Mouse (Mus musculus) CH12.LX (cell line): Measurements from ENCODE around the gene Zc3h18. TPM values are rescaled to one million over a fixed set of nuclear protein-coding genes. Genes with fewer than 3 reads are reported as not detected.

Source experiments
- DNase-seq: peaks from one replicate; pipeline ENCODE4 v3.0.0-alpha.2; 2013; ENCODE audit errors: extremely low read depth
- H3K27ac ChIP-seq: 2 replicates; pipeline ENCODE4 v1.5.1; 2012; ENCODE audit warnings: low read depth, mild to moderate bottlenecking, control low read depth, moderate library complexity; ENCODE audit not compliant: insufficient read depth
- H3K27me3 ChIP-seq: replicated peaks from 2 replicates; pipeline ENCODE3; 2012; ENCODE audit warnings: inconsistent platforms
- H3K36me3 ChIP-seq, 2 experiments: replicated peaks in 1 of 2; 2 replicates each; pipeline versions ENCODE3 to v1.6.1; 2012; ENCODE audit warnings: inconsistent platforms in 1 of 2, low read length in 1 of 2, mild to moderate bottlenecking in 1 of 2, mixed read lengths in 1 of 2, moderate library complexity in 1 of 2; ENCODE audit not compliant: control insufficient read depth in 1 of 2, insufficient read depth in 1 of 2
- H3K4me1 ChIP-seq, 2 experiments: 2 replicates each; pipeline ENCODE4 v1.6.1; 2012; ENCODE audit warnings: inconsistent platforms in 1 of 2, moderate library complexity in 1 of 2; ENCODE audit not compliant: insufficient read depth in 2 of 2, control insufficient read depth in 1 of 2
- H3K4me2 ChIP-seq: 2 replicates; pipeline ENCODE4 v1.6.1; 2012; ENCODE audit warnings: low read depth, mild to moderate bottlenecking, control low read depth; ENCODE audit not compliant: poor library complexity, insufficient read depth, severe bottlenecking
- H3K4me3 ChIP-seq, 3 experiments: fragments of 150-350 bp in 1 of 3; sonication (generic) in 1 of 3; replicated peaks in 1 of 3; 2 replicates each; pipeline versions ENCODE3 to v1.5.1; 2011 to 2012; ENCODE audit warnings: low read depth in 2 of 3, low read length in 2 of 3, mild to moderate bottlenecking in 2 of 3, moderate library complexity in 2 of 3, control low read depth in 1 of 3, improper control_type of control experiment in 1 of 3, inconsistent platforms in 1 of 3, mixed read lengths in 1 of 3; ENCODE audit not compliant: poor library complexity in 1 of 3
- H3K79me2 ChIP-seq: replicated peaks from 2 replicates; pipeline ENCODE4 v1.6.1; 2012; ENCODE audit warnings: mild to moderate bottlenecking, moderate library complexity; ENCODE audit not compliant: control insufficient read depth, poor library complexity, insufficient read depth, severe bottlenecking; ENCODE audit errors: extremely low read depth
- H3K9ac ChIP-seq: 2 replicates; pipeline ENCODE4 v1.6.1; 2012; ENCODE audit warnings: low read depth, mild to moderate bottlenecking, control low read depth, moderate library complexity; ENCODE audit not compliant: insufficient read depth
- H3K9me3 ChIP-seq: replicated peaks from 2 replicates; pipeline ENCODE3; 2012; ENCODE audit warnings: low read length, inconsistent platforms, mixed read lengths
- BHLHE40 ChIP-seq: IDR thresholded peaks from 2 replicates; pipeline ENCODE4 v1.6.1; 2011; ENCODE audit warnings: mild to moderate bottlenecking, low read depth, low read length, improper control_type of control experiment
- ELF1 ChIP-seq: IDR thresholded peaks from 2 replicates; pipeline ENCODE4 v1.6.1; 2014; ENCODE audit warnings: low read depth, mild to moderate bottlenecking, inconsistent platforms, low read length, improper control_type of control experiment
- EP300 ChIP-seq: IDR thresholded peaks from 2 replicates; pipeline ENCODE4 v1.6.1; 2011; ENCODE audit warnings: low read length, improper control_type of control experiment
- HCFC1 ChIP-seq: IDR thresholded peaks from 2 replicates; pipeline ENCODE4 v1.6.1; 2012; ENCODE audit warnings: low read depth, mild to moderate bottlenecking, inconsistent platforms, low read length, improper control_type of control experiment
- IRF4 ChIP-seq: IDR thresholded peaks from 2 replicates; pipeline ENCODE4 v1.6.1; 2014; ENCODE audit warnings: low read depth, mild to moderate bottlenecking, inconsistent platforms, low read length, improper control_type of control experiment
- MAFK ChIP-seq: IDR thresholded peaks from 2 replicates; pipeline ENCODE4 v1.6.1; 2011; ENCODE audit warnings: low read length, improper control_type of control experiment; ENCODE audit not compliant: insufficient replicate concordance
- MAZ ChIP-seq: IDR thresholded peaks from 2 replicates; pipeline ENCODE4 v1.6.1; 2012; ENCODE audit warnings: low read depth, mild to moderate bottlenecking, inconsistent platforms, low read length, improper control_type of control experiment, moderate library complexity
- MXI1 ChIP-seq: IDR thresholded peaks from 2 replicates; pipeline ENCODE4 v1.6.1; 2011; ENCODE audit warnings: mild to moderate bottlenecking, low read depth, low read length, improper control_type of control experiment
- NELFE ChIP-seq: IDR thresholded peaks from 2 replicates; pipeline ENCODE4 v1.6.1; 2011; ENCODE audit warnings: low read depth, low read length, improper control_type of control experiment
- POLR2AphosphoS2 ChIP-seq: IDR thresholded peaks from 2 replicates; pipeline ENCODE4 v1.6.1; 2011; ENCODE audit warnings: low read depth, low read length, improper control_type of control experiment
- TCF12 ChIP-seq: IDR thresholded peaks from 2 replicates; pipeline ENCODE4 v1.6.1; 2014; ENCODE audit warnings: low read depth, mild to moderate bottlenecking, inconsistent platforms, low read length, improper control_type of control experiment
- UBTF ChIP-seq: IDR thresholded peaks from 2 replicates; pipeline ENCODE4 v1.6.1; 2012; ENCODE audit warnings: low read depth, mild to moderate bottlenecking, inconsistent platforms, low read length, improper control_type of control experiment, moderate library complexity
- USF2 ChIP-seq: conservative IDR thresholded peaks from 2 replicates; pipeline ENCODE4 v1.6.1; 2011; ENCODE audit warnings: low read depth, low read length, improper control_type of control experiment
- ZKSCAN1 ChIP-seq: IDR thresholded peaks from 2 replicates; pipeline ENCODE4 v1.6.1; 2012; ENCODE audit warnings: low read depth, inconsistent platforms, low read length, improper control_type of control experiment, borderline replicate concordance
- ZNF384 ChIP-seq: IDR thresholded peaks from 2 replicates; pipeline ENCODE4 v1.6.1; 2012; ENCODE audit warnings: low read depth, low read length, improper control_type of control experiment, inconsistent platforms
- dilution Hi-C: fragments of 300-500 bp; cut with MboI; formaldehyde crosslinking; loops from 2 replicates; pipeline ENCODE4 v1.14.3; 2020; ENCODE audit warnings: low sequenced_read_pairs; ENCODE audit not compliant: extremely low pct_unique_long_range_greater_than_20kb, extremely low pct_ligation_motif_present
- in situ Hi-C: fragments of 300-500 bp; cut with MboI; formaldehyde crosslinking; loops from 3 replicates; pipeline ENCODE4 v1.14.3; 2019; ENCODE audit warnings: low sequenced_read_pairs, low pct_ligation_motif_present, low pct_unique_long_range_greater_than_20kb, mixed read lengths
- polyA plus RNA-seq: library from polyadenylated mRNA; unstranded; fragments of >175 nt; gene quantifications from 2 replicates; pipeline ENCODE4 v1.2.1, GENCODE M21; 2012; ENCODE audit warnings: low read depth; ENCODE audit not compliant: insufficient read length
- total RNA-seq, 2 experiments: library from RNA; depleted of rRNA; stranded (reverse); fragments of 300-350 nt in 1 of 2; fragments of >200 nt in 1 of 2; gene quantifications; 2 replicates each; pipeline ENCODE4 v1.2.3; 2012 to 2014

Gene Zc3h18
- total and polyA plus RNA-seq, 3 experiments: 34.6 to 83.0 (median 58.5) TPM

DNA sequence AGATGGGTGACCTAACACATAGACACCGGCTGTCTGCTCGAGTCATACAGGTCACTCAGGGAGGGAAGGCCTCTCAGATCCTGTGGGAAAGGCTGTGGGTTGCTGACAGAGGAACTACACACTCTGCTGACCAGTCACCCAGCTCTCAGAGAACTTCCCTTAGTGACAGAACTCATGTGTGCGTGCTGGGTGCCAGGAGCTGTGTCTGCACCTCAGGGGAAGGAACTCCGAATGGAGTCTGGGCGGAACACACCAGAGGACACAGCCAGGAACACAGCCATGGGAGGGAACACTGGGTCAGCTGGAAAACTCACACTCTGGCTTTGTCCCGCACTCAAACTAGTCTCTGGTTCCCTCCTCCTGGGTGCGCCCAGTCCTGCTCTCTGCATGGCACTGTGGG, 31.3 kb downstream of the Zc3h18 start:
- H3K4me1 ChIP-seq: no peaks in the 10 kb centered on the region
- H3K27ac ChIP-seq: no peak overlapping the region
- DNase-seq: no peak
- H3K79me2 ChIP-seq: no peaks in the 10 kb centered on the region
- H3K9ac ChIP-seq: no peak overlapping the region
- no peak for TF ChIP-seq IRF4
- no peak for TF ChIP-seq HCFC1
- no peaks in the 10 kb centered on the region for H3K9me3 ChIP-seq
- peaks cover 89 to 98% of the 10 kb centered on the region in 2 experiments for H3K36me3 ChIP-seq
- no peaks in the 10 kb centered on the region for H3K27me3 ChIP-seq
- dilution Hi-C loops: no loop called here
- H3K4me2 ChIP-seq: no peak overlapping the region
- no peak overlapping the region for H3K4me3 ChIP-seq
- in situ Hi-C loops: no loop called here

DNA sequence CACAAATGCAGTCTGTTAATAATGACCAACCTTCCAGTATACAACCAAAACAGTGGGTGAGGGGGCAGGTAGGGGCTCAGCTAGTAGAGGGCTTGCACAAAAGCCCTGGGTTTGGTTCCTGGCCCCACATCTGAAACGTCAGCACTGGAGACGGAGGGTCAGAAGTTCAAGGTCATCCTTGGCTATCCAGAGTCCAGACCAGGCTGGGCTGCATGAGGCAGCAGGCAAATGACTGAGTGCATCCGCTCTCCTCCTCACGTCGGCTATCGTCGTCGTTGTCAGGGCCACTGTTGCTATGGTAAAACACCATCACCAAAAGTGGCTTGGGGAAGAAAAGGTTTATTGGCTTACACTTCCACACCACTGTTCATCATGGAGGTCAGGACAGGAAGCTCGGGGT, 37.9 kb downstream of the Zc3h18 start:
- dilution Hi-C loops: no loop called here
- H3K4me1 ChIP-seq: peaks cover 0 to 20% of the 10 kb centered on the region in 2 experiments; a peak in 2 of 4 replicates
- no peak overlapping the region for H3K4me2 ChIP-seq
- H3K27ac ChIP-seq: no peak overlapping the region
- no peak overlapping the region for H3K9ac ChIP-seq
- H3K4me3 ChIP-seq: no peak overlapping the region
- no peaks in the 10 kb centered on the region for H3K9me3 ChIP-seq
- no peak for DNase-seq
- H3K79me2 ChIP-seq: no peaks in the 10 kb centered on the region
- H3K36me3 ChIP-seq: peaks cover 86 to 97% of the 10 kb centered on the region in 2 experiments
- no peak for TF ChIP-seq TCF12
- TF ChIP-seq ZNF384: no peak
- no peak for TF ChIP-seq USF2
- TF ChIP-seq EP300: no peak
- TF ChIP-seq MAFK: no peak
- no peak for TF ChIP-seq IRF4
- no peak for TF ChIP-seq UBTF
- TF ChIP-seq POLR2AphosphoS2: no peak
- TF ChIP-seq HCFC1: no peak
- no peak for TF ChIP-seq ELF1
- TF ChIP-seq BHLHE40: no peak
- TF ChIP-seq ZKSCAN1: no peak
- TF ChIP-seq MXI1: no peak
- TF ChIP-seq NELFE: no peak
- no peak for TF ChIP-seq MAZ
- in situ Hi-C loops: no loop called here
- no peaks in the 10 kb centered on the region for H3K27me3 ChIP-seq
